Mouse (Mus musculus): ENCODE measurements around the gene Zfp526. TPM values are rescaled to one million over a fixed set of nuclear protein-coding genes. Genes with fewer than 3 reads are reported as not detected.

Gene Zfp526
- polyA plus RNA-seq, 1 experiment from 2014 or later: 2.8 TPM

DNA sequence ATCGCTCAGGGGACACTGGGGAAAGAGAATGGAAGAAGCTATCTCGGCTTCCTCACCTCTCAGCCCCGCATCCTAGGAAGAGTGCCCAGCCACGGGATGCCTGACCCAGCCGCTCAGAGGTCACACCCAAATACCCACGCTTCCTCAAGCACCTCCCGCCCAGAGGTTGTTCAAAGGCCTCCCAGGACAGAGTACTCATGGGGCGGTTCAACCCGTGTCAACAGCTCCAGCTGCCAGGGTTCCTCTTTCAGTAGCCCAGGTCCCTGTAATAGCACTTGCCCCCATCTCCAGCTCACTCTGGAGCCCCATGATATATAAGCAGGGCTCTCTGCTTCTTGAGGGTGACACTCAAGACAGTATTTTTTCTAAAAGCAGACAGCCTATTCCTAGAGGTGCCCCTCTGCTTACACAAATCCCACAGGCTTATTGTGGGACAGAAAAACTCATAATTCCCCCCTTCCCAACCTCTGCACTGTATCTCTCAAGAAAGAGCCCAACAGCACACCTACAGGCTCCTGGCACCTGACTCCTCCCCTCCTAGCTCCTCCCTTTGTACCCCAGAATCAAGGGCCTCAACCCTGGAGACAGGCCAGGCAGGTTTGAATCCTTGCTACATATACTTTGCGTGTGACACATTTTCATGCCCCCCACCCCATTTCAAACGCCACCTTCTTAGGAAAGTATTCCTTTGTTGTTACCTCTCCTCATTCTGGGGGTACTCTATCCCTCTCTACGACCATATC lies 3.4 kb upstream of the Zfp526 start:
- no peak overlapping the region for H3K27ac ChIP-seq
- H3K27me3 ChIP-seq: no peaks in the 10 kb centered on the region
- peaks cover 15% of the 10 kb centered on the region for H3K36me3 ChIP-seq
- peak overlapping the region; percentile 75 for H3K9ac ChIP-seq
- ATAC-seq (ENCODE audit: low FRiP score, low read depth): no peak
- peak overlapping the region; percentile 76 for H3K4me3 ChIP-seq
- 67% methylated on average over 12 of the region's 12 CpGs for WGBS
- H3K9me3 ChIP-seq: no peaks in the 10 kb centered on the region
- H3K4me1 ChIP-seq: peaks cover 31% of the 10 kb centered on the region
- peak overlapping the region; percentile 94 for H3K4me2 ChIP-seq (replicated peaks)

DNA sequence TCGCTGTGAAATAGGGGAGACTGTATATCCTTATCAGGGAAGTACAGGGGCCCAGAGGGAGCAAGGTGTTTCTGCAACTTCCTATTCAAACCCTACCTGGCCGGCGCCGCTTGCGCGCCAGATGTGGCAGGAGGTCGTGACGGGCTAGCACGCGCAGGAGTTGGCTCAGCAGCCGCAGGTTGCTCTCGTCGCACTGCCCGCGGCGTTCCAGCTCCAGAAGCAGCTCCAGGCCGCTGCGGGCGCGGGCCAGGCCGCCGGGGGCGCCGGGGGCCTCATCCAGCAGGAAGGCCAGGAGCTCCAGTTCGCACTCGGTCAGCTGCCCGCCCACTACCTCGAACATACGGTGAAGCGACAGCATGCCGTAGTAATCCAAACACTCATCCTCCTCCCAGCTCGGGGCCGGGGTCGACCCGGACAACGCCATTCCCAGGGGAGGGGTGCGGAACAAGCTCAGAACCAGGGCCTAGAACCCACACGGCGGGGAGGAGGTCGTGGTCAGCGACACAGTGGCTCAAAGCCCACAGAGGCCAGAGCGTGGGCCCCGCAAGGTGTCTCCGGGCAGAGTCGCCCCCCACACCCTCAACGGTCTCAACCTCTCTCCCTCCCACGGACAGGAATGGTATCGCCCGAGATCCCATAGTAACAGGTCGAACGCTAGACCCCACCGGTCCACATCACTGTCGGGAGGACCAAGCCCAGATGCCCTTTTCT lies 2.4 kb upstream of the Zfp526 start:
- H3K9me3 ChIP-seq: no peaks in the 10 kb centered on the region
- WGBS: under 1% methylated on average over 53 of the region's 53 CpGs
- peak overlapping the region; percentile 76 for H3K4me3 ChIP-seq
- H3K4me2 ChIP-seq (replicated peaks): peak overlapping the region; percentile 94
- no peaks in the 10 kb centered on the region for H3K27me3 ChIP-seq
- peak overlapping the region; percentile 75 for H3K9ac ChIP-seq
- H3K4me1 ChIP-seq: peaks cover 31% of the 10 kb centered on the region
- H3K36me3 ChIP-seq: peaks cover 19% of the 10 kb centered on the region
- ATAC-seq (ENCODE audit: low FRiP score, low read depth): peak; percentile 3; the same call in 1 of the 2 replicates
- H3K27ac ChIP-seq: peak overlapping the region; percentile 75

DNA sequence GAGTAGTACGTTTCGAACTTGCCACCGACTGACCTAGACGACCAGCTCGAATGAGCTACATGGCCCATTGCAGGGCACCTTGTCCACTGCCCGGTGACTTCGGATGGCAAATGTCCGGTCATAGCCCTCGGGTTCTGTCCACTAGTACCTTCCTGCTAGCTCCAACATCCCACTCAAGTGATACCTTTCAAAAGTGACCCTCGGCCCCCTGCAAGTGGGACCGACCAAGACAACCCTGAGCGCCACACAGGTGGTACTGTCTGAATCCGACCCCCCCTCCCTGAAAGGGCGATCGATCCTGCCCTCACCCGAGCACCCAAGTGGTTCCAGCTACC lies 1.8 kb upstream of the Zfp526 start:
- Histone ChIP-seq H3K9me3 (no peaks in the 10 kb centered on the region), H3K27ac (peak overlapping the region; percentile 75), H3K4me1 (peaks cover 31% of the 10 kb centered on the region), H3K4me2 (replicated peaks) (peak overlapping the region; percentile 94), H3K4me3 (peak overlapping the region; percentile 76), H3K9ac (peak overlapping the region; percentile 75), H3K27me3 (no peaks in the 10 kb centered on the region), H3K36me3 (peaks cover 19% of the 10 kb centered on the region)
- ATAC-seq (ENCODE audit: low FRiP score, low read depth): no peak; the same call in 1 of the 2 replicates
- under 1% methylated on average over 16 of the region's 16 CpGs for whole genome bisulfite sequencing

DNA sequence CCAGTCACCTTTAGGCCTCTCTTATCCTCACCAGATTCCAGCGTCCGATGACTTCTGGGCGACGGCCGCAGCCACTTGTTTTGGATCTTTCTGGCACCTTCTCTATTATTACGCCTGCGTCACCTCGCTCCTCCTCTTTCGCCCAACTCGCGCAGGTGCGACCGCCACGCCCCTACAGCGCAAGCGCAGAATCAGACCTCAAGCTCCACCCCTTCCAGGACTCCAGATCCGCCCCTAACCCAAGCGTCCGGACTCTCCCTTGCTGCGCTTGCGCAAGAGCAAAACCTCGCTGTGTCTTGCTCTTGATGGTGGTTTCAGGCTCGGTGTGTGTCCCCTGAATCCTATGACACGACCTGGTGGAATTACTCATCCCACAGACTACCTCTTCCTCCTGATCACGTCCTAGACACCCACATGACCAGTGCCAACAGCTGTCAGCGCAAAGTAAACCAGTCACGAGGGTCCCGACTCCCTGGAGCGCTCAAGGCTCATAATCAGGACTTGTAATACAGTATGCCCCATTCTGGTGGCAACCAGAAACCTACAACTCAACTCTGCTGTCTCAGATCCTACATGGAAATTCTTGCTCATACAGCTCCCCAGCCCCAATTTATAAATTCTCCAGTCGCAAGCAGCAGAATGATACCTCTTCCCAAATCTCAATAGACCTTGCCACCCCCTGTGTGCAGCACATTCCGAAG lies 1.3 kb upstream of the Zfp526 start:
- peak overlapping the region; percentile 75 for H3K9ac ChIP-seq
- ATAC-seq (ENCODE audit: low FRiP score, low read depth): peak; percentile 71
- peaks cover 31% of the 10 kb centered on the region for H3K4me1 ChIP-seq
- H3K27ac ChIP-seq: peak overlapping the region; percentile 76
- peaks cover 21% of the 10 kb centered on the region for H3K36me3 ChIP-seq
- 3% methylated on average over 31 of the region's 31 CpGs for WGBS
- peak overlapping the region; percentile 76 for H3K4me3 ChIP-seq
- no peaks in the 10 kb centered on the region for H3K9me3 ChIP-seq
- H3K4me2 ChIP-seq (replicated peaks): peak overlapping the region; percentile 94
- no peaks in the 10 kb centered on the region for H3K27me3 ChIP-seq

DNA sequence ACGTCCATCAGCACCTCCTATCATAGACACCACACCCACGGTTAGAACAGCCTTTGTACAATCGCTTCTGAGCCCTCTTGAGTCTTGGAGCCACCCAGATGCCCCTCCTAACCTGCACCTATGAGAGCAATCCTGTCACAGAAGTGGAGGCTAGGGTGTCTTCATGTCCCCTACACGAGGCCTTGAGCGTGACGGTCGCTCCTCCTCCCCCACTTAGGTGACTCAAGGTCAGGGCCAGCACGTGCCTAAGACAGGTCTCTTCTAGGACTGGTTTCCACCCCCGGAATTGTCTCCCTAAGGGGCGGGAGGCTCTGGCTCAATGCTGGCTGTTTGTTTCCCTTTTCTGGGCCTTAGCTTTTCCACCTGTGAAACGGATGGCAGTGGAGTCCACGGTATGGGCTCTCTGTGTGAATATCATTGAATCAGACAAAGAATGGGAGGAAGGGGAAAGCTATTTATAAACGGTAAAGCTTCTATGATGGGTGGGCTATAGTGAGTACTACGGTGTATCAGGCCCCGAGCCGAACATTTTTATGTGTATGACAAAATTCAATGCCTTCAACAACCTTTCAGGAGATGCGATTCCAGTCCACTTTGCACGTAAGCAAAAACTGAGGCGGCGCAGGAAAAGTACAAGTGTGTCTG lies 646 bp upstream of the Zfp526 start, which contains the start of gene Dedd2:
TSS of gene Dedd2 (minus strand) at position 159 of the 645 bp plus-strand sequence.
- H3K36me3 ChIP-seq: peaks cover 23% of the 10 kb centered on the region
- no peaks in the 10 kb centered on the region for H3K27me3 ChIP-seq
- H3K9ac ChIP-seq: peak within 1 kb of the TSS; percentile 85
- peak within 1 kb of the TSS; percentile 94 for H3K4me2 ChIP-seq (replicated peaks)
- peak within 1 kb of the TSS; percentile 76 for H3K4me3 ChIP-seq
- H3K27ac ChIP-seq: peak within 1 kb of the TSS; percentile 92
- no peak for ATAC-seq (ENCODE audit: low FRiP score, low read depth)
- H3K4me1 ChIP-seq: peaks cover 31% of the 10 kb centered on the region
- WGBS: 6% methylated on average over 20 of the region's 20 CpGs
- no peaks in the 10 kb centered on the region for H3K9me3 ChIP-seq

DNA sequence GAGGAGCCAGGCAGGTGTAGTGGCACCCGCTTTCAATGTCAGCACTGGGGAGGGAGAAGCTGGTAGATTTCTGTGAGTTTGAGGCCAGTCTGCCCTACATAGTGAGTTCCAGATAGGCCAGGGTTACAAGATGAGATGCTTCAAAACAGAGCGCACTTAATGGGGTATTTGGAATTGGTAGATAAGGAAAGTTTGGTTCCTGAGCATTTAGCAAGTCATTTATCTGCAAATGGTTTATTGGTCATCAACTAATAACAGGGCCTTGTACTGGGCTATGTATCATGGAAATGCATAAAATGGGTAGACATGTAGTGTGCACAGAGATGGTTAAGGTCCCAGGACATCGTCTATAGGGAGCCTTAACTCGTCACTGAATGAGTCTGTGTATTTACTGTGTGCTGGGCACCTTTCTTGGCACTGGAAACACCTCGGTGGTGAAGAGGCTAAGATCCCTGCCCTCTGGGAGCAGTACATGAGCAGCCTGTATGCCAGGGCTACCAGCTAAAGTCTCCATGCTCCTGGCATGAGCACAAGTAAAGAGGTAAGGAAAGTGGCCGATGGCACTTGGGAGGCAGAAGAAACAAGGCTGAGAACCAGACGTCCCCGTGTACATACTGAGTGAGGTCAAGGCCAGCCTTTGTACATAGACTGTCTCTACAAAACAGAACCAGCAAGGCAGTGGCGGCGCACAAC lies 1.2 kb downstream of the Zfp526 start:
- Histone ChIP-seq H3K4me1 (peaks cover 31% of the 10 kb centered on the region), H3K27me3 (no peaks in the 10 kb centered on the region), H3K4me3 (peak overlapping the region; percentile 76), H3K27ac (no peak overlapping the region), H3K4me2 (replicated peaks) (peak overlapping the region; percentile 94), H3K36me3 (peaks cover 41% of the 10 kb centered on the region), H3K9me3 (no peaks in the 10 kb centered on the region), H3K9ac (peak overlapping the region; percentile 85)
- no peak for ATAC-seq (ENCODE audit: low FRiP score, low read depth)
- WGBS: 82% methylated on average over 10 of the region's 10 CpGs

DNA sequence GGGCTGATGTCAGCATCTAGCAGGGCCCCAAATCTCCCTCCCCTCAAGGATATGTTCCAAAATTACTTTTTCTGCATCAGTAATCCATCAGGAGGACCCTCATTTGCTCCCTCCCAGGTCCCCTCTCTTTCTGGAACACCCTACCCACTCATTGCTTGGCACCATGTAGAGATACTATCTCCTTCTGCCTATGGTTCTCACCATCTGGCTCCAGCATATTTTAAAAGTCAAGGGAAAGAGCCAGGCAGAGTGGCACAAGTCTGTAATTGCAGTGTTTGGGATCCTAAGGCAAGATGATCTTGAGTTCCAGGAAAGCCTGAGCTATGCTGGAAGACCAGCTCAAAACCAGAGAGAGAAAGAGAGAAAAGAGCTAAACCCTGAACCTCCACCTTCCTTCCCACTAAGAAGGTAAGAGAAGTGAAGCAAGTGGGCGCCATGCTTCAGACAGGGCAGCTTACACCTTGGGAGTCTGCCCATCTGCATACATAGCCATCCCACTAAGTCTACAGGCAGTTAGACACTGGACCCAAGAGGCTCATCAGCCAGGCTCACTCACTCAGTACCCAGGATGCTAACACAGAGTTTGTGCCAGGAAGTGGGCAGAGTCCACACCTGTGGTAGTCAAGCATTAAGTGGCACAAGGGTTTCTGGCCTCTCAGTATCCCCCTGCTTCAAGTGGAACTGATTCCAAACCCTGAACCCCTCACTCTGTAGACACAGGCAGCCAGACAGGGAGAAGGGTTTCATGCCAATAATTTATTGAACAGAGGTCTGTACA lies 6.5 kb downstream of the Zfp526 start:
- ATAC-seq (ENCODE audit: low FRiP score, low read depth): no peak
- Histone ChIP-seq H3K36me3 (peaks cover 94% of the 10 kb centered on the region), H3K9ac (no peak overlapping the region), H3K4me2 (replicated peaks) (no peak overlapping the region), H3K4me3 (no peak overlapping the region), H3K9me3 (no peaks in the 10 kb centered on the region), H3K4me1 (peaks cover 1% of the 10 kb centered on the region), H3K27ac (no peak overlapping the region), H3K27me3 (no peaks in the 10 kb centered on the region)
- 100% methylated on average over 1 of the region's 1 CpGs for WGBS

DNA sequence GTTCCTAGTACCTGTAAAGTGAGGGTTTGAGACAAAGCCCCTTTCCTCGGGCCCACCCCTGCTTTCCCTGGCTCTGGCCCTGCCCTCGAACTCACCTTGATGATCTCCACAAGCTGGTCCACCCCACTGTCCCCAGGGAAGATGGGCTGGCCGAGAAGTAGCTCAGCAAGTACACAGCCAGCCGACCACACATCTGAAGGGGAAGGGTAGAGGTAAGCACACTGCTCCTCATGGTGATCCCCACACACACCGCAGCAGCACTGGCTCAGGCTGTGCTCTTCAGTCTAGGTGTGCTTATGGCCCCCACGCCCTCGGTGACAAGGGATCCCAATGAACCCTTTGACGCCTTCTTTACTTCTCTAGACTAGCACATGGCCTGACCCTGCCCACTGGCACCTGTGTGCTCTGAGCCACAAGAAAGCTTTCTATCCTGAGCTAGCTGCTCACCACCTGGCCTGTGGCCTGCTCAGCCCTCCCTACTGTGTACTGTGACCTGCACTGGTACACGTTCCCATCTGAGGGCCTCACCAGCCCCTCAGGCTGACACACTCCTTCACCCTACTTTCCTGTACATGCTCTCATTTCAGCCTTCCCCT lies 9.6 kb downstream of the Zfp526 start:
- Histone ChIP-seq H3K27me3 (no peaks in the 10 kb centered on the region), H3K4me2 (replicated peaks) (no peak overlapping the region), H3K9ac (no peak overlapping the region), H3K36me3 (peaks cover 99% of the 10 kb centered on the region), H3K4me3 (no peak overlapping the region), H3K27ac (no peak overlapping the region), H3K9me3 (no peaks in the 10 kb centered on the region), H3K4me1 (peaks cover 15% of the 10 kb centered on the region)
- ATAC-seq (ENCODE audit: low FRiP score, low read depth): no peak
- WGBS: 86% methylated on average over 9 of the region's 9 CpGs

DNA sequence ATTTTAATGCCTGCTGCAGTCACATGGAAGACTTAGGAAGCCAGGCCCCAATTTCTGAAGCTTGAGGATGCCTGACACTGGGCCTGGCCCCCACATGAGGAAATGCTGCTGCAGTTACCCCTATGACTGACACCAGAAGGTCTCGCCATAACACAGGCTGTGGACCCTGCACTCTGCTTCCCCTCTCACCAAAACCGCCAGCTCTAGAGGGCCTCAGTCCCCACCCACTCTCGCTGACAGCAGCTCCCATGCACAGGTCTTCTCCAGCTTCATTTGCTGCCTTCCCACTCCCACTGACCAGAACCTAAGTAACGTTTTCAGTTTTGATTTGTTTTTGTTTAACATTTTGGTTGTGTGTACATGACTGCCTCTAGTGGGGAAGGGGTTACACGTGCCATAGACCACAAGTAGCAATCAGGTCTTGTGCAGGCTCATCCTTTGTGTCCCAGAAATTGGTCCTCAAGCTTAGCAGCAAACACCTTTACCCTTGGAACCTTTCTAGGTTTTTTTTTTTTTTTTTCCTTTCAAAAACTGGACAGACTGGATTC lies 10.9 kb downstream of the Zfp526 start:
- H3K4me2 ChIP-seq (replicated peaks): no peak overlapping the region
- H3K27ac ChIP-seq: no peak overlapping the region
- peaks cover 85% of the 10 kb centered on the region for H3K36me3 ChIP-seq
- no peaks in the 10 kb centered on the region for H3K27me3 ChIP-seq
- no peak overlapping the region for H3K4me3 ChIP-seq
- H3K9me3 ChIP-seq: no peaks in the 10 kb centered on the region
- WGBS: 64% methylated on average over 5 of the region's 5 CpGs
- H3K9ac ChIP-seq: no peak overlapping the region
- ATAC-seq (ENCODE audit: low FRiP score, low read depth): no peak
- H3K4me1 ChIP-seq: peaks cover 26% of the 10 kb centered on the region

DNA sequence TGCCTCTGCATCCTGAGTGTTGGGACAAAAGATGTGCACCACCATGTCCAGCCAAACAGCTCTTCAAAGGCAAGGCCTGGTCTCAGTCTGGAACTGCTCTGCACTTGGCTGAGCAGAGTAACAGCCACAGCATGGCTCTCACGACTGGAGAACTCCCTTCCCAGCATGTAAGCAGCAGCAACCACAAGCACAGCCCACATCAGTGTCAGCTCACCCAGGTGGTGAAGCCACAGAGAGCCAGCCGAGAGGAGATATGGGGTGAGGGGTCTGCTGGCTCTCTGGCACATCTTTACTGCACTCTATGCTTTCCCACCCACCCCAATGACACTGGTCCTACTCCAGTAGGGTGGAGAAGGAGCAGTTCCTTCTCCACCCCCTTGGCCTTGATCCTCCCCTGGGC lies 11.8 kb downstream of the Zfp526 start:
- 77% methylated on average over 2 of the region's 2 CpGs for WGBS
- no peak for ATAC-seq (ENCODE audit: low FRiP score, low read depth)
- no peak overlapping the region for H3K4me3 ChIP-seq
- no peak overlapping the region for H3K9ac ChIP-seq
- peaks cover 76% of the 10 kb centered on the region for H3K36me3 ChIP-seq
- no peak overlapping the region for H3K4me2 ChIP-seq (replicated peaks)
- no peak overlapping the region for H3K27ac ChIP-seq
- peaks cover 26% of the 10 kb centered on the region for H3K4me1 ChIP-seq
- H3K27me3 ChIP-seq: no peaks in the 10 kb centered on the region
- no peaks in the 10 kb centered on the region for H3K9me3 ChIP-seq
